Mouse (Mus musculus) embryonic facial prominence, embryonic 13.5 days (tissue): ENCODE data around the gene Gm11034. TPM values are rescaled to one million over a fixed set of nuclear protein-coding genes. Genes with fewer than 3 reads are reported as not detected.

ENCODE experiments used
- ATAC-seq: fragments of 200-750 bp; cut with Nextera tagmentation; 2 replicates; pipeline ENCODE4 v1.8.0; 2017; ENCODE audit warnings: low read depth; ENCODE audit not compliant: insufficient number of reproducible peaks, insufficient read depth, low FRiP score, low TSS enrichment
- H3K27ac ChIP-seq: fragments of 300-500 bp; sonication (generic); 2 replicates; pipeline ENCODE4 v1.5.1; 2015; ENCODE audit warnings: moderate library complexity, mild to moderate bottlenecking, inconsistent platforms
- H3K27me3 ChIP-seq: fragments of 300-500 bp; sonication (generic); 2 replicates; pipeline ENCODE4 v1.6.1; 2015; ENCODE audit warnings: mild to moderate bottlenecking, inconsistent platforms
- H3K36me3 ChIP-seq: fragments of 300-500 bp; sonication (generic); 2 replicates; pipeline ENCODE4 v1.6.1; 2015; ENCODE audit warnings: mild to moderate bottlenecking, inconsistent platforms
- H3K4me1 ChIP-seq: fragments of 300-500 bp; sonication (generic); 2 replicates; pipeline ENCODE4 v1.6.1; 2015; ENCODE audit warnings: inconsistent platforms
- H3K4me2 ChIP-seq: fragments of 300-500 bp; sonication (generic); 2 replicates; pipeline ENCODE4 v1.6.1; 2015; ENCODE audit warnings: moderate library complexity, mild to moderate bottlenecking, inconsistent platforms
- H3K4me3 ChIP-seq: fragments of 300-500 bp; sonication (generic); 2 replicates; pipeline ENCODE4 v1.5.1; 2015; ENCODE audit warnings: mild to moderate bottlenecking, inconsistent platforms
- H3K9ac ChIP-seq: fragments of 300-500 bp; sonication (generic); 2 replicates; pipeline ENCODE4 v1.6.1; 2015; ENCODE audit warnings: mild to moderate bottlenecking, inconsistent platforms
- H3K9me3 ChIP-seq: fragments of 300-500 bp; sonication (generic); 2 replicates; pipeline ENCODE4 v1.6.1; 2016; ENCODE audit warnings: inconsistent platforms
- WGBS: fragments of 180-500 bp; shearing (Covaris S2); methylation state at CpG from one replicate; pipeline ENCODE4 v1.1.7; 2015; ENCODE audit warnings: mixed read lengths; 5-methylcytosine and 5-hydroxymethylcytosine counted together
- polyA plus RNA-seq: library from polyadenylated mRNA; unstranded; fragments of >200 nt; fragmentation: Nextera tagmentation; extraction: Ambion mirVana; gene quantifications from 2 replicates; pipeline ENCODE4 v1.2.1, GENCODE M21; 2015

Gene Gm11034
- polyA plus RNA-seq, 1 experiment from 2014 or later: not detected

DNA sequence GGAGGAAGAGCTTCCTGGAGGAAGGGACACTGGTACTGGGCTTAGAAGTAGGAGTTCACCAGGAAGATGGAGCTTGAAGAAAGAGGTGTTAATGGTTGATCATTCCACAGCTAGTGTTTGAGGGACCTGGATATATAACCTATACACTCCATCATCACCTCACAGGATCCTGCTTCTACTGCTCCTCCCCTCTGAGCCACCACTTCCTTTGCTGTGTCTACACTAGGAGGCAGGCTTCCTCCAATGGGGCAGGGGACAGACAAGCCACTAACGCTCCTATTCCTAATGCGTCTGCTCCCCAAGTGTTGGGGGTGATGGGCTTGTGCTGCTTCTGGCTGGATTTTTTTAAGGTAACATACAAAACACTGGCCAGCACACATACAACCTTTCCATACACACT lies 2.7 kb downstream of the Gm11034 start:
- no peaks in the 10 kb centered on the region for H3K4me1 ChIP-seq
- H3K27me3 ChIP-seq: peaks cover 5% of the 10 kb centered on the region; the same call in 1 of the 2 replicates
- H3K36me3 ChIP-seq: no peaks in the 10 kb centered on the region
- no peak overlapping the region for H3K27ac ChIP-seq
- no peaks in the 10 kb centered on the region for H3K9me3 ChIP-seq
- no peak overlapping the region for H3K4me3 ChIP-seq
- WGBS: 55% methylated on average over 2 of the region's 2 CpGs
- ATAC-seq: no peak
- H3K9ac ChIP-seq: no peak overlapping the region
- no peak overlapping the region for H3K4me2 ChIP-seq

DNA sequence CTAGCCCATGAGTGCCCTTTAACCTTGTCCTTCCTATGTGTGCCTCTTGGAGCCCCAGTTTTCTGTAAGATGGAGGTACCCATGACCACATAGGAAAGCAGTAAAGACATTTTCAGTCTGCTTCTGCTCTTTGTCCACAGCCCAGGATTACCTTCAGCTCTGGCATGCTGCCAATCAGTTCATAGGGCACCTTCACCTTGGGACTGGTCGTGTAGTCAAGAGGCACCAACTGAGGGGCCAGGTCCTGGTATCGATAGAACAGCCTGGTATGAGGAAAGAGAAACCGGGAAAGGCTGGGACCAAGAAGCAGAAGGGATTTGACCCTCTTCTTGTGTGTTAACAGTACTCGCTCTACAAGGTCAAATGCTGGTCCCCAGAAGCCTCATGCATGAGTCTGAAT lies 3.2 kb downstream of the Gm11034 start:
- ATAC-seq: no peak
- Histone ChIP-seq H3K9ac (no peak overlapping the region), H3K9me3 (no peaks in the 10 kb centered on the region), H3K27me3 (peaks cover 5% of the 10 kb centered on the region; the same call in 1 of the 2 replicates), H3K27ac (no peak overlapping the region), H3K4me1 (no peaks in the 10 kb centered on the region), H3K4me2 (no peak overlapping the region), H3K4me3 (no peak overlapping the region), H3K36me3 (no peaks in the 10 kb centered on the region)
- WGBS: 76% methylated on average over 4 of the region's 4 CpGs

DNA sequence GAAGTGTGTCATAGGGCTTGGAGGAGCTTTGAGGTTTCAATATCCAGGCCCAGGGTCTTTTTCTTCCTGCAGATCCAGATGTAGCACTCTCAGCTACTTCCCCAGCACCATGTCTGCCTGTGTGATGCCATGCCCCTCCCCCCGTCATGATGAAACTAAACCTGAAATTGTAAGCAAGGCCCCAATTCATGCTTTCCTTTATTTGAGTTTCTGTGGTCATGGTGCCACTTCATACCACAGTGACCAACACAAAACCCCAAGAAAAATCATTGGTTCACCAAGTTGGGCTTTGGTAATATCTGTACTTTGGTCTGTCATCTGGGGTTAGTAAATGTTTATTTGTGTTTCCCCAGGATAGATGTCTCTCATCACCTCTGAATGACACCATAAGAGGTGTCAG lies 4.9 kb downstream of the Gm11034 start:
- no peak overlapping the region for H3K27ac ChIP-seq
- ATAC-seq: no peak

DNA sequence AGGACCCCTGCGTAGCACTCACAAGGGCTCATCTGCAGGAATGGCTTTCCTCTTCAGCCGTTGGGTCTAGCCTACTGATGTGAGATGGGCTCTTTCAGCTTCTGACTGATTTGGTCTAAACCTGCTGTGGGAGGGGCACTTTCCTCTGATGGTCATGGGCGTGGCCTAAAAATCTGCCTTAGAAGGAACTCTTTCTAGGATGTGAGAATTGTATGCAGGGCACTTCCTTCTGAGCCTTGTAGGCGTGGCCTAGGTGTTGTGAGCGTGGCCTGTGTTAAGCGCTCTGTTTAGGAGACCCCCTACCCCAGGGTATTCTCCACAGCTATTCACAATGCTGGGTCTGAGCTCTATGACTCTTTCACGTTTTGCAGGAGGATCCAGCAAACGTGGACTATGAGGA lies 15.4 kb downstream of the Gm11034 start:
- ATAC-seq: no peak
- WGBS: 62% methylated on average over 8 of the region's 8 CpGs
- H3K27me3 ChIP-seq: no peaks in the 10 kb centered on the region

More for the DNA sequence above, 4.9 kb downstream of the Gm11034 start:
- WGBS: 77% methylated on average over 1 of the region's 1 CpGs
- no peaks in the 10 kb centered on the region for H3K4me1 ChIP-seq
- peaks cover 6% of the 10 kb centered on the region; the same call in 1 of the 2 replicates for H3K9me3 ChIP-seq
- H3K4me2 ChIP-seq: no peak overlapping the region
- H3K9ac ChIP-seq: no peak overlapping the region
- H3K4me3 ChIP-seq: no peak overlapping the region
- no peaks in the 10 kb centered on the region for H3K36me3 ChIP-seq
- H3K27me3 ChIP-seq: no peaks in the 10 kb centered on the region; the same call in 1 of the 2 replicates

DNA sequence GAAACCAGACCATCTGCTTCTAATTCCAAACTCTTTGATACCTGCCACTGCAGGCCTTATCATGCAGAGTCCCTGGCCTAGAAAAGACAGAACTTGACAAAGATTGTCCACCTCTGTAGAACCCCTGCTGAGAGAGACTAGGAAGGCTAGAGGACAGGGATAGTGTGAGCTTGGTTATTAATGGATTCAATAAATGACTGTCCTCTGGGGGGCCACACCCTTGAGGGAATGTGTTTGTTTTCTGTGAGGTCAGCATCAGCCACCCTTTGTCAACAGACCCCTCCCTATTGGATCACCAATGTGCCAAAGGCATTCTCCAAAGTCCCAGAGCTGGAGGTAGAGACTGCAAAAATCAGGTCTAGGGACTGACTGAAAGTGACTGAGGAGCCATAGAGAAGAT lies 21.4 kb downstream of the Gm11034 start:
- Histone ChIP-seq H3K27me3 (no peaks in the 10 kb centered on the region), H3K27ac (no peak overlapping the region), H3K36me3 (no peaks in the 10 kb centered on the region), H3K9me3 (no peaks in the 10 kb centered on the region), H3K4me2 (no peak overlapping the region), H3K4me3 (no peak overlapping the region), H3K9ac (no peak overlapping the region), H3K4me1 (no peaks in the 10 kb centered on the region)
- no peak for ATAC-seq

More for the DNA sequence above, 15.4 kb downstream of the Gm11034 start:
- no peak overlapping the region for H3K9ac ChIP-seq
- peaks cover 15% of the 10 kb centered on the region for H3K9me3 ChIP-seq
- no peak overlapping the region for H3K4me3 ChIP-seq
- H3K4me2 ChIP-seq: no peak overlapping the region
- no peak overlapping the region for H3K27ac ChIP-seq
- H3K4me1 ChIP-seq: no peaks in the 10 kb centered on the region
- H3K36me3 ChIP-seq: no peaks in the 10 kb centered on the region

DNA sequence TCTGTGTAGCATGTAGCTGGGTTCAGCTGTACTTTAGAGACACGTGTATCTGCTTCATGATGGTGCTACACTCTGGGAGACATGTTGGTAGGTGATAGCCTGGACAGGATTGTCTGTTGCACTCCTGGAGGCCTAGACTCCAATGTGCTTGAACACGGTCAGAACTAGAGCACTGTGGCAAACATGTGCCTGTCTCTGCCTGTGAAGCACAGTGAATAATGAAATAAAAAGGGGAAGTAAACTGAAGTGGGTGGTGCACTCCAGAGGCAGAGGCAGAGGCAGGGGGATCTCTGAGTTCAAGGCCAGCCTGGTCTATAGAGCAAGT lies 23.3 kb downstream of the Gm11034 start:
- no peak for ATAC-seq
- Histone ChIP-seq H3K4me3 (no peak overlapping the region), H3K36me3 (no peaks in the 10 kb centered on the region), H3K9me3 (no peaks in the 10 kb centered on the region), H3K4me1 (no peaks in the 10 kb centered on the region), H3K9ac (no peak overlapping the region), H3K27ac (no peak overlapping the region), H3K27me3 (no peaks in the 10 kb centered on the region), H3K4me2 (no peak overlapping the region)
- 85% methylated on average over 2 of the region's 2 CpGs for WGBS

DNA sequence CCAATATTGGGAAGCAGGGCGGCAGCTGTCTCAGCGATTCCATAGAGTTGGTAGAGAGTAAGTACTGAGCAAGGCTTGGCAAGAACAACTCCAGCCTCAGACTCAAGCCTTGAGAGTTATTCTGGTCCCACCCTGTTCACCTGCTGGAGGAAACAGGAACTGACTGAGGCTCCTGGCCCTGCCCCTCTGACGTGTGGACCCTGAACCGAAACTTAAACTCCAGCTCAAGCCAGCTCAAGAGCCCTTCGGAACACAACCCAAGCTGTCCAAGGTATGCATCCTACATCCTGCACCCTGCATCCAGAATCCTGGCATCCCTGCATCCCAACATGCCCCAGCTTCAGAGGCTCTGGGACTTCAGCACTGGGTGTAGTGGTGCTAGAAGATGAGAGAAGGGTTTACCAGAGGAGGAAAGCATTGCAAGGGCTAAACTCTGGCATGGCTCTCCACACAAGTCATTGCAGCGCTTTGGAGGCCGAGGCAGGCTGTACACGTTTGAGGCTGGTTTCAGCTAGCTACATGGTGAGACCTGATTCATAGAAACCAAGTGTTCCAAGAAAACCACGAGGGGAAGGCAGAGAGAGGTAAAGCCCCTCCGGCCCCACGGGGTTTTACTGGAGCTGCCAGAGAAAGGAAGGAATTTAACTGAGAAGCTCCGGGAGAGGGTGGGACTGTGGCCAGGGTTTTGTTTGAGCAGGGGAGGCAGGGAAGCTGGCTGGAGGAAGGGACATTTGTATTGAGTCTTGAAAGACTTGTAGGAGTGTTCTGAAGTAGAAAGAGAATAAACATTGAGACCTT lies 23.8 kb downstream of the Gm11034 start, which contains the start of gene Hsh2d:
Gene Hsh2d (plus strand): TSS at position 222 of the 798 bp plus-strand sequence.
- Histone ChIP-seq H3K27ac (no peak within 1 kb of the TSS), H3K9ac (no peak within 1 kb of the TSS), H3K9me3 (no peaks in the 10 kb centered on the region), H3K4me1 (no peaks in the 10 kb centered on the region), H3K27me3 (no peaks in the 10 kb centered on the region), H3K4me2 (no peak within 1 kb of the TSS), H3K36me3 (no peaks in the 10 kb centered on the region), H3K4me3 (no peak within 1 kb of the TSS)
- WGBS: 66% methylated on average over 12 of the region's 12 CpGs
- ATAC-seq: no peak

DNA sequence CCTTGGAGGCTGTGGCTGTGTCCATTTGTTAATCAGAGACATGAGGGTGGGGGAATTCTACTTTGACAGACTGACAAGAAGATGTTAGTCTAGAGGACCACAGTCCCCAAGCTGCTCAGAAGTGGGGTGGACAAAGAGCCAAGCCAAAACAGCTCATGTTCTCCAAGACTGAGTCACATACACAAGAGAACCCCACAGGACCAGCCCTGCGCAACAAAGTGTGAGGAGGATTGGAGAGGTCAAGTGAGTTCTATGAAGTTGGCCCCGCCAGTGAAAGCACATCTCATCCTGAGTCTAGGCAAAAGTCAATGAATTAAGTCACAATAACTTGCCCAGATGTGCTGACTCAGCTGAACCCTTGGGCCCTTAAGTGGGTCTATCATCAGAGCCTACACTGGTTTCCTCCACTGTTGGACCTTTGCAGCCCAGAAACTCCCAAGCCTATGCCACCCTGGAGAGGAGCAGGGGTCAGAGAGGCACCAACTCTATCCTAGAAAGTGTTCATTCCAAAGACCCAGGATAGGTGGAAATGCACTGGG lies 25.6 kb downstream of the Gm11034 start:
- no peak overlapping the region for H3K4me2 ChIP-seq
- WGBS: 91% methylated on average over 2 of the region's 2 CpGs
- no peaks in the 10 kb centered on the region for H3K36me3 ChIP-seq
- H3K27me3 ChIP-seq: no peaks in the 10 kb centered on the region
- H3K9me3 ChIP-seq: no peaks in the 10 kb centered on the region
- H3K9ac ChIP-seq: no peak overlapping the region
- no peak for ATAC-seq
- H3K27ac ChIP-seq: no peak overlapping the region
- H3K4me3 ChIP-seq: no peak overlapping the region
- no peaks in the 10 kb centered on the region for H3K4me1 ChIP-seq

DNA sequence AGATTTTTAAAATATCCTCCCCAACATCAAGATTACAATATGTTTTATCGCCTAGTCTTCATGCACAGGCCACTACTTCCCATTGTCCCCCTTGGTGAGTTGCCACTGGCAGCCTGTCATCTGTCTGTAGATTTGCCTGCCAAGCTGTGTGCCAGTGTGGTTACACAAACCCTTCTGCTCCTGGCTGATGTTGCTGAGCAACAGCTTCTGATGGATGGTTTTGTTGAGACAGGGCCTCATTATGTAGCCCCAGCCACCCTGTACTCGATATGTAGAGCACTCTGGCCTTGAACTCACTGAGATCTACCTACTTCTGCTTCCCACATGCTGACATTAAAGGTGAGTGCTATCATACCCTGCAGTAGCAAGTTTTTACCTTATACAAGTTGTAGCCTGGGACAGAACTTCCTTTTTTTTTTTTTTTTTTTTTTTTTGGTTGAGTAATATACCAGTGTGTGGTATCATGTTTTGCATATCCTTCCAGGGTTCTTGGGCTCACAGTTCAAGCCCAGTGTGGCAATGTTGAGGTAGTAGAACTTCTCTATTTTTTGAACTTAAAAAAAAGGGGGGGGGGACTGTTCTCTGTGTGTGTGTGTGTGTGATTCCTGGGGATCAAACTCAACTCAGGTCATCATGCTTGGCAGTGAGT lies 29.8 kb downstream of the Gm11034 start:
- no peaks in the 10 kb centered on the region for H3K27me3 ChIP-seq
- H3K4me1 ChIP-seq: no peaks in the 10 kb centered on the region
- no peaks in the 10 kb centered on the region for H3K9me3 ChIP-seq
- ATAC-seq: no peak
- no peak overlapping the region for H3K4me2 ChIP-seq
- no peak overlapping the region for H3K27ac ChIP-seq
- no peak overlapping the region for H3K4me3 ChIP-seq
- no peak overlapping the region for H3K9ac ChIP-seq
- peaks cover 31% of the 10 kb centered on the region for H3K36me3 ChIP-seq
- WGBS: 92% methylated on average over 2 of the region's 2 CpGs

DNA sequence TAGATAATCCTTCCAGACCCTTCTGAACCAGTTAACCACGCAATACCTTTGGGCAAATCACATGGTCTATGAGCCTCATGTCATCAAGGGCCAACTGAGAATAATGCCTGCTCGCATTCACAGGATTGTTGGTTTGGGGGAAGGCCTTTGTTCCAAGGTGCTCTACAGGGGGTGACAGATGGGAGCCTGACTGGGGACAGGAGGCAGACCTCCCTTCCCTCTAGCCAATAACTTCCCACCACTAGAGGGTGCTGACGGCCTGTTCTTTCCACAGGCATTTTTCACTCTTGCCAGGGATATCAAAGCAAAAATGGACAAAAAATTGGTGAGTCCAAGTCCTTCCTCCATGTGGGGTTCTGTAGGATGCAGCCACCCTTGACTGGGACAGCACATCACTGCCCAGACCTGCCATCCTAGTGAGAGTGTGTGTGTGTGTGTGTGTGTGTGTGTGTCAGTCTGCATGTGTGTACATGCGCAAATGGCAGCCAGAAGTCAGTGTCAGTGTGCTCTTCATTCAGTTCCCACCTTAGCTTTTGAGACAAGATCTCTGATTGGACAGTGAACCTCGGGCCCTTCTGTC lies 36.0 kb downstream of the Gm11034 start:
- peaks cover 92% of the 10 kb centered on the region for H3K36me3 ChIP-seq
- ATAC-seq: no peak

DNA sequence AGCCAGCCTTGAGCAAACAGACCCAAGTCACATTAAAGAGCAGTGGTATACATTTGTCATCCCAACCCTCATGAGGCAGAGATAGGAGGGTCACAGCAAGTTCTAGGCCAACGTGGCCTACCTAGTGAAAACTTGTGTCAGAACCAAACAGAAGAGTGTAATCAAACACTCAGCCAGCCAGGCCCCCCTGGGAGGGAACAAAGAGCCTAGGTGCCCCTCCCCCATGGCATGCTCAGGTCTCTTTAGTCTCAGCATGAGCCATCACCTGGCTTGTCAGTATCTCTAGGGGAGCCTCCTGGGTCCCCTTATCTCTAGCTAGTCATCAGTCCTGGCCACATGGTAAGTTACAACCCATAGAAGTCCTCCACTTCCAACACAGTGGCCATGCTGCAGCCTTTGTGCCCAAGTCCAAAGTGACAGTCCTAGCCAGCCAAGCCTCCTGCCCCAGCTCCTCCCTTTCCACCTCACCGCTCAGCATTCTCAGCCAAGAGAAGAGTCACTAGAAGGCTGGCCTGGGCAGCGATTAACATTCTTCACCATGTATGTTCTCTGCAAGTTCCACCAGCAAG lies 43.7 kb downstream of the Gm11034 start:
- Histone ChIP-seq H3K4me2 (no peak overlapping the region), H3K27ac (no peak overlapping the region), H3K4me3 (no peak overlapping the region), H3K9me3 (no peaks in the 10 kb centered on the region), H3K4me1 (no peaks in the 10 kb centered on the region), H3K27me3 (no peaks in the 10 kb centered on the region), H3K9ac (no peak overlapping the region), H3K36me3 (peaks cover 80% of the 10 kb centered on the region)
- no peak for ATAC-seq
- 87% methylated on average over 3 of the region's 3 CpGs for WGBS

More for the DNA sequence above, 36.0 kb downstream of the Gm11034 start:
- Histone ChIP-seq H3K9ac (no peak overlapping the region), H3K4me1 (no peaks in the 10 kb centered on the region), H3K9me3 (no peaks in the 10 kb centered on the region), H3K4me3 (no peak overlapping the region), H3K27ac (no peak overlapping the region), H3K4me2 (no peak overlapping the region), H3K27me3 (no peaks in the 10 kb centered on the region)
- WGBS: 63% methylated on average over 5 of the region's 5 CpGs
